Mouse (Mus musculus) ES-Bruce4 (cell line): ENCODE data around the gene Rbm38.

Source experiments
- CTCF ChIP-seq: IDR thresholded peaks from one replicate; pipeline ENCODE4 v1.8.1; 2011; ENCODE audit warnings: low read depth, low read length
- EP300 ChIP-seq: IDR thresholded peaks from 2 replicates; pipeline ENCODE4 v1.6.1; 2011; ENCODE audit warnings: low read depth, low read length; ENCODE audit not compliant: insufficient read depth
- POLR2A ChIP-seq: IDR thresholded peaks from one replicate; pipeline ENCODE4 v1.8.1; 2011; ENCODE audit warnings: low read length; ENCODE audit not compliant: insufficient read depth

DNA sequence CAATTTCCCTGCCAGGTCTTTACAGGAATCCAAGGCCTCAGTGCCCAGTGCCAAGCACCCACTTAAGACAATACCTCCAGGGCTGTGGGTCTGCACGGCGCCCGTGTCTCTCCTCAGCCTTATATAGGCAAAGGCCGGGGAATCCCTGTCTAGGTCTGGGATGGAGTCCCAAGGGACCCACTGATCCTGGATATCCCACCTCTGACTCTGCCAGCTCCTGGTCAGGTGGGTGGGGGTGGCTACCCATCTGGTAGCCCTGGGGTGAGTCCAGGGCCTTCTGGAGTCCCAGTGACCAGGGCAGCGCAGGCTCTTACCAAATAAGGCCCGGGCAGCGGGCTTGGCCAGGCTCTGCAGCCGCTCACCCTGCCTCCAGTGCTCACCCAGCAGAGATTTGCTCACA, 32.6 kb downstream of the Rbm38 start:
- no peak for TF ChIP-seq POLR2A
- TF ChIP-seq CTCF = no peak
- TF ChIP-seq EP300 = no peak
